Mouse (Mus musculus) neural tube, embryonic 11.5 days (tissue): ENCODE results near the gene St3gal4. TPM values are rescaled to one million over a fixed set of nuclear protein-coding genes. Genes with fewer than 3 reads are reported as not detected.

Source experiments
- ATAC-seq: fragments of 200-750 bp; cut with Nextera tagmentation; 2 replicates; pipeline ENCODE4 v1.8.0; 2017; ENCODE audit warnings: moderate number of reproducible peaks, mild to moderate bottlenecking, moderate TSS enrichment, moderate library complexity; ENCODE audit not compliant: insufficient read depth, low FRiP score, low TSS enrichment
- DNase-seq: peaks from one replicate; pipeline ENCODE4 v3.0.0-alpha.2; 2015; ENCODE audit warnings: low spot score
- H3K27ac ChIP-seq: fragments of 300-500 bp; sonication (generic); 2 replicates; pipeline ENCODE4 v1.5.1; 2014; ENCODE audit warnings: low read depth, mild to moderate bottlenecking, low read length
- H3K27me3 ChIP-seq: fragments of 300-500 bp; sonication (generic); 2 replicates; pipeline ENCODE4 v1.6.1; 2014; ENCODE audit warnings: mild to moderate bottlenecking, low read length, mixed read lengths; ENCODE audit not compliant: control insufficient read depth, insufficient read depth
- H3K36me3 ChIP-seq: fragments of 300-500 bp; sonication (generic); 2 replicates; pipeline ENCODE4 v1.6.1; 2014; ENCODE audit warnings: mild to moderate bottlenecking, low read length, moderate library complexity, mixed read lengths; ENCODE audit not compliant: control insufficient read depth, insufficient read depth
- H3K4me1 ChIP-seq: fragments of 300-500 bp; sonication (generic); 2 replicates; pipeline ENCODE4 v1.6.1; 2014; ENCODE audit warnings: low read length, mixed read lengths; ENCODE audit not compliant: control insufficient read depth, insufficient read depth
- H3K4me2 ChIP-seq: fragments of 300-500 bp; sonication (generic); 2 replicates; pipeline ENCODE4 v1.6.1; 2014; ENCODE audit warnings: low read depth, mild to moderate bottlenecking, moderate library complexity
- H3K4me3 ChIP-seq: fragments of 300-500 bp; sonication (generic); 2 replicates; pipeline ENCODE4 v1.5.1; 2014; ENCODE audit warnings: low read depth, low read length
- H3K9ac ChIP-seq: fragments of 300-500 bp; sonication (generic); 2 replicates; pipeline ENCODE4 v1.6.1; 2014; ENCODE audit warnings: mild to moderate bottlenecking, low read length
- H3K9me3 ChIP-seq: fragments of 300-500 bp; sonication (generic); 2 replicates; pipeline ENCODE4 v1.6.1; 2016; ENCODE audit warnings: low read length; ENCODE audit not compliant: control insufficient read depth
- WGBS: fragments of 180-500 bp; shearing (Covaris S2); extraction: QIAGEN DNeasy Blood & Tissue Kit; methylation state at CpG from one replicate; pipeline ENCODE4 v1.1.7; 2014; 5-methylcytosine and 5-hydroxymethylcytosine counted together
- polyA plus RNA-seq: library from polyadenylated mRNA; unstranded; fragments of >200 nt; fragmentation: Nextera tagmentation; extraction: Ambion mirVana; gene quantifications from 2 replicates; pipeline ENCODE4 v1.2.1, GENCODE M21; 2014

The St3gal4 gene
- polyA plus RNA-seq, 1 experiment from 2014 or later = 12.3 TPM

GRCm38 (mm10) chr9:35021744-35022143, 97.3 kb downstream of the St3gal4 start:
- Histone ChIP-seq H3K4me1 (peaks cover 4% of the 10 kb centered on the region; the same call in 1 of the 2 replicates), H3K27ac (no peak overlapping the region), H3K27me3 (no peaks in the 10 kb centered on the region), H3K4me3 (no peak overlapping the region), H3K4me2 (no peak overlapping the region), H3K36me3 (no peaks in the 10 kb centered on the region), H3K9me3 (no peaks in the 10 kb centered on the region), H3K9ac (no peak overlapping the region)
- DNase-seq (no peak), ATAC-seq (no peak)
- WGBS = 92% methylated on average over 1 of the region's 1 CpGs

DNA sequence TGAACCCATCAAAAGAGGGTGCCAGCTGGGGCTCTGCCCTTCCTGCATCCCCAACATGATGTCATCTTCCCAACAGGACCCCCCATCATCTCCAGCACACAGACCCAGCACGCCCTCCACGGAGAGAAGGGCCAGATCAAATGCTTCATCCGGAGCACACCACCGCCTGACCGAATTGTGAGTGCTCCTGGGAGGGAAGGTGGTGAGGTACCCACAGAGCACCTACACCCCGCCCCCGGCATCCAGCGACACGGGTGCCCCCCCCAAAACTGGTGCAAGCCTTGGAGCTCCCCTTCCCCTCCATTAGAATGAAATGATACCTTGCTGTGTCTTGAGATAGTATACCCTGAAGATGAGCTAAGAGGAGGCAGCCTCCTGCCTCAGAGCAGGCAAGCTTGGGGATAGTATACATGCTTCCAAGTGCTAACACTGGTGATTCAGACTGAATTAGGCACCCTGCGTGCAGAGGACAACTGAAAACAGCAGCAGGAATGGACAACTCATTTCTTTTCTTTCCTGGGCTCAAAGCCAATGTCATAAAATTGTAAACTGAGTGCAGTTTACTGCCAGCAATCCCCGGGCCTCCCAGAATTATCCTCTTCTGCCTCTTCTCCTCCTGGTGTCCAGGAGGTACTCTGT, 98.9 kb downstream of the St3gal4 start:
- no peaks in the 10 kb centered on the region for H3K36me3 ChIP-seq
- no peak; the same call in 1 of the 2 replicates for ATAC-seq
- no peak for DNase-seq
- H3K9ac ChIP-seq = no peak overlapping the region
- H3K27me3 ChIP-seq = no peaks in the 10 kb centered on the region
- no peak overlapping the region for H3K4me3 ChIP-seq
- H3K4me2 ChIP-seq = no peak overlapping the region
- no peak overlapping the region for H3K27ac ChIP-seq
- no peaks in the 10 kb centered on the region for H3K9me3 ChIP-seq
- peaks cover 4% of the 10 kb centered on the region; the same call in 1 of the 2 replicates for H3K4me1 ChIP-seq
- WGBS = 52% methylated on average over 11 of the region's 11 CpGs

DNA sequence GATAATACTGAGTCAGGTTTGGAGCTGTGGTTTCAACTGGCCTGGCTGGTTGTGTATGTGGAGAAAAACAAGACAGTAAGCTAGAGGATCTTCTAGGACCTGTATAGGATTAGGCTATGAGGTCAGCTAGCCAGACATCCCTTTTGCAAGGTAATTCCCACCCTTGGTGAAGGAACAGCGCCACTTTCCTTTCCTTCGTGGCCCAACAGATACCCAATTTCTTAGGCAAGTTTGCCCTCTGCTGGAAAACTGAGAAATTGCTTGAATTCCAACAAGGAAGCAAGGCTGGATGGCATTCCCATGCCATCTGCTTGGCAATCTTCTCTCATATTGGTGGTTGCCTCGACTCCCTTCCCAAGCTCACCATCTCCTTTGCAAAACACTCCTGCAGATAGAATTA, 99.7 kb downstream of the St3gal4 start:
- no peak overlapping the region for H3K4me3 ChIP-seq
- H3K27me3 ChIP-seq = no peaks in the 10 kb centered on the region
- WGBS = 14% methylated on average over 3 of the region's 3 CpGs
- peak; percentile 58; the same call in 1 of the 2 replicates for ATAC-seq
- no peaks in the 10 kb centered on the region for H3K36me3 ChIP-seq
- no peak overlapping the region for H3K9ac ChIP-seq
- DNase-seq = peak; percentile 69
- H3K9me3 ChIP-seq = no peaks in the 10 kb centered on the region
- H3K27ac ChIP-seq = no peak overlapping the region
- no peak overlapping the region for H3K4me2 ChIP-seq
- no peaks in the 10 kb centered on the region for H3K4me1 ChIP-seq

DNA sequence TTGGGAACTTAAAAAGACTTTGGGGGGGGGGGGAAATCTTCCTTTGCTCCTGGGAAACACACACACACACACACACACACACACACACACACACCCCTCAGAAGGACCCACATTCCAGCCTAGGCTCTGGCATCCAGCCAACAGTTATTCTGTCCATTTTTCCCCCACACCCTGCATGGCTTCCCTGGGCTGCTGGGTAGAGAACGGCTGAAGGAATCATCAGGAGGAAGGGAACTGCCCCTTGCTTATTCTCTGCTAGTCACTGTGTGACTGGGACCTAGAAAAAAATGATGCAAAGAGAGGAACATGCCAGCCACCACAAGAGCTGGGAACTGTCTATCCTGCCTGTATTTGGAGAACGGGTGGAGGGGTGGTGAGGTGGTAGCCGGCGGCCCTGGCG, 101.0 kb downstream of the St3gal4 start:
- H3K9me3 ChIP-seq = no peaks in the 10 kb centered on the region
- H3K4me2 ChIP-seq = no peak overlapping the region
- no peaks in the 10 kb centered on the region for H3K4me1 ChIP-seq
- ATAC-seq = no peak
- no peak overlapping the region for H3K27ac ChIP-seq
- H3K4me3 ChIP-seq = no peak overlapping the region
- WGBS = 66% methylated on average over 5 of the region's 5 CpGs
- no peaks in the 10 kb centered on the region for H3K27me3 ChIP-seq
- no peak for DNase-seq
- H3K9ac ChIP-seq = no peak overlapping the region
- H3K36me3 ChIP-seq = no peaks in the 10 kb centered on the region

GRCm38 (mm10) chr9:35017563-35017962, 101.5 kb downstream of the St3gal4 start:
- Histone ChIP-seq H3K4me2 (0 out of 2 replicates have a peak overlapping the region, but pooled peaks have one; percentile 7), H3K36me3 (no peaks in the 10 kb centered on the region), H3K9me3 (no peaks in the 10 kb centered on the region), H3K27ac (no peak overlapping the region), H3K4me3 (no peak overlapping the region), H3K4me1 (no peaks in the 10 kb centered on the region), H3K27me3 (no peaks in the 10 kb centered on the region), H3K9ac (no peak overlapping the region)
- WGBS = 34% methylated on average over 13 of the region's 13 CpGs
- DNase-seq (peak; percentile 38), ATAC-seq (no peak)

GRCm38 (mm10) chr9:35016762-35017161, 102.3 kb downstream of the St3gal4 start:
- 61% methylated on average over 4 of the region's 4 CpGs for WGBS

DNA sequence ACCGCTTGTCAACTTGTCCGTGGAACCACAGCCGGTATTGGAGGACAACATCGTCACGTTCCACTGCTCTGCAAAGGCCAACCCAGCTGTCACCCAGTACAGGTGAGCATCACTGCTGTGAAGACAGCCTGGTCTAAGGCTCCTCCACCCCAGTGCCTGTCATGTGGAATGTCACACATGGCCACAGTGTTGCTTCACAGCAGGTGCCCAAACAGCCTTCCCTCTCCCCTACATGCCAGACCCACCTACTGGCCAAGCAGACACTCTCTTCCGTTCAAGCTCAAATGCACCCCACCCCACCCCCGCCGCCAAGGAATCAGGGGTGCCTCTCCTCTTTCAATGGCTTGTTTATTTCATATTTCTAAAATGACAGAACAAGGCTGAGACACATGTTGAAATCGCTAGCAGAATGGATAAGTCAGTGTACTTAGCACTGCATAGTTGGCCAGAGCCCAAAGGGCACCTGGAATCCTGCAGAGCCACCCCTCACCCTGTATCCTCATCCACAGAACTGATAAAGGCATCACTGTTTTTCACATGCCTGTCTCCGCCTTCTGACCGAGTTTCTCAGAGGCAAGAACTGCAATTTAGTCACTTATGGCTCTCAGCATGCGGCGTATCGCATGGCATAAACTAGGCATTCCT, 111.2 kb downstream of the St3gal4 start:
- Histone ChIP-seq H3K9ac (no peak overlapping the region), H3K36me3 (no peaks in the 10 kb centered on the region), H3K27me3 (no peaks in the 10 kb centered on the region), H3K4me1 (no peaks in the 10 kb centered on the region), H3K9me3 (no peaks in the 10 kb centered on the region), H3K27ac (no peak overlapping the region), H3K4me2 (no peak overlapping the region), H3K4me3 (no peak overlapping the region)
- WGBS = 79% methylated on average over 14 of the region's 14 CpGs
- ATAC-seq (no peak), DNase-seq (no peak)

More at GRCm38 (mm10) chr9:35016762-35017161, 102.3 kb downstream of the St3gal4 start:
- H3K9me3 ChIP-seq = no peaks in the 10 kb centered on the region
- no peak overlapping the region for H3K4me2 ChIP-seq
- ATAC-seq (no peak), DNase-seq (no peak)
- no peak overlapping the region for H3K9ac ChIP-seq
- H3K4me3 ChIP-seq = no peak overlapping the region
- no peaks in the 10 kb centered on the region for H3K36me3 ChIP-seq
- H3K4me1 ChIP-seq = no peaks in the 10 kb centered on the region
- no peak overlapping the region for H3K27ac ChIP-seq
- H3K27me3 ChIP-seq = no peaks in the 10 kb centered on the region

DNA sequence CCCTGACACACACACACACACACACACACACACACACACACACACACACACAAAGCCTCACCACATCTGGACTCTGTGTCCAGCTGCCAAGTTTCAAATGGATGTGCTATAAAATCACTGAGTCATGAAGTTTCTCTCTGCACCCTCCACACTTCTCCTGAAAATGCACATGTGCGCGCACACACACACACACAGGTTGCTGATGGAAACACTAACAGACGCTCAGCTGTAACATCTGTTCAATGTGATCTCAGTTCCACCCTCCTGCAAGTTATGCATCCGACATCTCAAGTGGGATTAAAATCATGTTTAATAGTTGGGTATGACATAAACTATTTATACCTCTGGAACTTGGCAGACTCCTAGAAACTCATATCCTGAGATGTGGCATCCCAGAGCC, 115.0 kb downstream of the St3gal4 start:
- H3K27ac ChIP-seq = no peak overlapping the region
- H3K27me3 ChIP-seq = no peaks in the 10 kb centered on the region
- H3K9ac ChIP-seq = no peak overlapping the region
- no peak overlapping the region for H3K4me2 ChIP-seq
- 83% methylated on average over 4 of the region's 4 CpGs for WGBS
- no peak overlapping the region for H3K4me3 ChIP-seq
- no peaks in the 10 kb centered on the region for H3K9me3 ChIP-seq
- no peaks in the 10 kb centered on the region for H3K36me3 ChIP-seq
- no peak for DNase-seq
- ATAC-seq = no peak
- H3K4me1 ChIP-seq = no peaks in the 10 kb centered on the region
